Mouse (Mus musculus): ENCODE measurements at regions not wholly inside any gene's neighbourhood (a gene's known extent, or its start where the extent isn't known, plus 50 kb on each side); places are given as distances from the start of the nearest gene placed in this dataset.

DNA sequence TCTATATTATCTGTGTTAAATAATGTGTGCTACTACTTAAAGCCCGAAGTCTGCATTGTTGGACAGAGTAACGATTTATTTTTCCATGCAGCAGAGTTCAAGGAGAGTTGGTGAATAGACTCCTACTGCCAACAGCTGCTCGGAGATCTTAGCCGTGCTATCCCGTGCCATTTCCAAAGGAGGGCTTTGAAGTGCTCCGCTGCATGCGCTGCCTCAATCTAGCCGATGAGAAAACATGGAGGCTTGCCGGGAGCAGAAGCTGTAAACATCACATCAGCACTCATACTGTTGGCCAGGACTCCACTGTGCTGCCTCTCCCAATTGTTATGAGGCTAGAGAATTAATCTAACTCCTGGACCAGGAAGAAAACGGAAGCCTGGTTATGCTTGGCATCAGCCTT lies 174.1 kb upstream of the Hnrnpa3 start:
- ChIA-PET POLR2A (no interaction called here), CTCF (no interaction called here)
- DNase-seq (ENCODE audit: low read depth, low spot score) (no peak), ATAC-seq (no peak)
- TF ChIP-seq CTCF (IDR thresholded peaks at IDR 0.05) = no peak
- H3K27me3 ChIP-seq = peaks cover 4% of the 10 kb centered on the region
- in situ Hi-C loops (cut with MboI; ENCODE audit: low pct_unique_long_range_greater_than_20kb) = no loop called here

DNA sequence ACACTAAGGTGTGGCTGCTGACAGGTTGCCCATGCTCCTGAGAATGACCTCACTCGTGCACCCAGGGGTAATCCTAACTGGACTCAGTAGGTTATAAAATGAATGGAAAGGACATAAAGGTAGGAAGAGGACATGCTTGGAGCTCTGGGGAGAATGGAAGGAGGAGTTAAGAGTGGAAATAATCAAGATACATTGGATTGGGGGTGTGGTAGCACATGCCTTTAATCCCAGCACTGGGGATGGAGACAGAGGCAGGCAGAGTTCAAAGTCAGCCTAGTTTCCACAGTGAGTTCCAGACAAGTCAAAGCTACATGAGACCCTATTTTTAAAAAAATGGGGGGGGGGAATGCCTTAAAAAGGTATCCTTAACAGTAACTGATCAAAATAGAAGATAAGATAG lies 167.9 kb upstream of the Hnrnpa3 start:
- ChIA-PET POLR2A (no interaction called here), CTCF (no interaction called here)
- H3K27me3 ChIP-seq = no peaks in the 10 kb centered on the region
- in situ Hi-C loops (cut with MboI; ENCODE audit: low pct_unique_long_range_greater_than_20kb) = no loop called here
- ATAC-seq = no peak
- no peak for DNase-seq (ENCODE audit: low read depth, low spot score)
- TF ChIP-seq CTCF (IDR thresholded peaks at IDR 0.05) = no peak

DNA sequence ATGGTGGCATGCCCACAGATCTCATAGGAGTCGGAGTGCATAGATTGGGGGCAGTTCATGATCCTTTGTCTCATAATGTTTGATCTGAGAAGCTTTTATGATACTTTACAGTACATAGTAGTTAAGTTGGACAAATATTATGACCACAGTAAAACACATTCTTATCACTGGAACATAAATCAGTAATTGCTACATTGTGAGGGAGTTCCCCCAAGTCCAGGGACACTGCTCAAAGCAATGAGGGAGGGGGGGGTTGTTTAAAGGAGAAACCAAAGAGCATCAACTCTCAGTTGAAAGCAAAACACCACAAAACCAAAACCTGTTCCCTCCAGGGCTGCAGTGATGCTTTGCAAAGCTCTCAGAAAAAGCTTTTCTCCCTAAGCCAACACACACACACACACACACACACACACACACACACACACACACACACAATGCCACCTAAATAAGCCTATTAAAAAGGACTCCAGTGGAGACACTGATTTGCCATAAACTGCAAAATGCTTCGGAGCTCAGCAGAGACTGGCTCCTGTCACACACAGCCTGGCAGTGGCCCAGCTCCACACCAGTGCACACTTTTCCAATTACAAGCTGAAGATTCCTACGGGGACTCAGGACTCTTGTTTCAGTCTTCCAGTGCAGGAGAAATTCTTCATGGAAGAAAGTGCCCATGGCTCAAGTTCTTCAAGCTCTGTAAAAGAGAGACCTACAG lies 167.1 kb upstream of the Hnrnpa3 start:
- no peaks in the 10 kb centered on the region for H3K27me3 ChIP-seq
- in situ Hi-C loops (cut with MboI; ENCODE audit: low pct_unique_long_range_greater_than_20kb) = no loop called here
- ATAC-seq (no peak), DNase-seq (ENCODE audit: low read depth, low spot score) (no peak)
- ChIA-PET CTCF (no interaction called here), POLR2A (no interaction called here)
- no peak for TF ChIP-seq CTCF (IDR thresholded peaks at IDR 0.05)

DNA sequence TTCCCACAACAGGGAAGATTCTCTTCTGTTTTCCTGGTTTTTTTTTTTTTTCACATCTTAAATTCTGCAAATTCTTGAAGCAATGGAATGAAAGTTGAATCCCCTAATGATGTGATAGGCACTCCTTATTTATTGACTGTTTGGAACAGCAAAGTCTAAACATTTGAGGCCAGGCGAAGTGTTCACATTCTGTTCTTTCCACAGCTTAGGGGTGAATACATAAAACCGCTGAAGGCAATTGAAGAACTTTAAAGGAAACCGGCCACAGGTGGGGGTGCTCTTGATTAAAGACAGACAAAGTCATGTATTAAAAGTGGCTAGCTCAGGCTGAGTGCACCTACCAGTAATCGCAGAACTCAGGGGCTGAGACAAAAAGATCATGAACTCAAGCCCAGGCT lies 166.6 kb upstream of the Hnrnpa3 start:
- DNase-seq (ENCODE audit: low read depth, low spot score) (no peak), ATAC-seq (no peak)
- ChIA-PET POLR2A (no interaction called here), CTCF (no interaction called here)
- H3K27me3 ChIP-seq = no peaks in the 10 kb centered on the region
- in situ Hi-C loops (cut with MboI; ENCODE audit: low pct_unique_long_range_greater_than_20kb) = no loop called here
- TF ChIP-seq CTCF (IDR thresholded peaks at IDR 0.05) = no peak

DNA sequence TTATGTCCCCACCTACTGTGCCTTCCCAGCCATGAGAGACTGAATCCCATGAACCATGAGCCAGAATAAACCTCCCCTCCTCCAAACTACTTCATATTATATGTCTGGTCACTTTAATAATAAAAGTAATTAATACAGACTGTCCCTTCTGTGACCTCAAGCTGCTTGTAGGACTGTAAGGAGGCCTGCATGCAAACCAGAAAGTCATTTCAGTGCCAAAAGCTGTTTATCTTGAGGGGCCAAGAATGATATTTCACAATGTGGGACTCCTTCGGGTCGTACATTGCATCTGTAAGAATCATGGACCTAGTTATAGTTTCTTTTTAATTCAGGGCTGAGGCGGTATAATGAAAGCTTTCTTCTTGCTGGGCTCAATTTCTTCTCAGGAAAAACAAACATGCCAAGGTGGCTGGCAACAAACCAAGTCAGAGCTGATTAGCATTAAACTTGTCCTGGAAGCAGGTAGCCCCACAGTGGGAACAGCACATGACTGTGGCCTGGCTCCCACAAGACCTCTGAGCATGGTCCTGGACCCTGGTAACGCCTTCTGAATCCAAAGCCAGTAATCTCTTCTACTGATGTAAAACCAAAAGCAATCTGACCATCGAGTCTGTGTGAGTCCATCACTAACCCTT lies 162.3 kb upstream of the Hnrnpa3 start:
- ChIA-PET CTCF (interaction anchor here (1.4 kb wide), 1 partner anchor 10 kb away, joined by 3 read pairs; no protein-coding TSS in a partner anchor), POLR2A (no interaction called here)
- no peaks in the 10 kb centered on the region for H3K27me3 ChIP-seq
- no peak for DNase-seq (ENCODE audit: low read depth, low spot score)
- in situ Hi-C loops (cut with MboI; ENCODE audit: low pct_unique_long_range_greater_than_20kb) = no loop called here
- TF ChIP-seq CTCF (IDR thresholded peaks at IDR 0.05) = no peak
- no peak for ATAC-seq

DNA sequence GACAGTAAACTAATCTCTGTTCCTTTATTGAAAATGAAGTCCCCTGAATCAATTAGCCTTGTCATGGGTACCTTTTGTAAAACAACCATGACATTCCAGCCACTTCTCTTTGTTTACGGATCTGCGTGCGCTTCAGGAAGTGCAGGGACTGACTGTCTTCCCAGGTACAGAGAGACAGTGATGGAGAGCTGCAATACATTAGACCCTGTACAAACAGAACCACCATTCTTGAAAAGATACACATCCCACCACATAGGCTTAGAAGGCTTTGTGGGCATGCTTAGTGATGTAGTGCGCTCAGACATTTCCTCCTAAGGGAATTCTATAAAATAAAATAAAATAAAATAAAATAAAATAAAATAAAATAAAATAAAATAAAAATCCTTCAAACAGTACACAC lies 148.8 kb upstream of the Hnrnpa3 start:
- no peak for TF ChIP-seq CTCF (IDR thresholded peaks at IDR 0.05)
- DNase-seq (ENCODE audit: low read depth, low spot score) = no peak
- H3K27me3 ChIP-seq = peaks cover 4% of the 10 kb centered on the region
- ChIA-PET POLR2A (no interaction called here), CTCF (no interaction called here)
- no peak for ATAC-seq
- in situ Hi-C loops (cut with MboI; ENCODE audit: low pct_unique_long_range_greater_than_20kb) = no loop called here

DNA sequence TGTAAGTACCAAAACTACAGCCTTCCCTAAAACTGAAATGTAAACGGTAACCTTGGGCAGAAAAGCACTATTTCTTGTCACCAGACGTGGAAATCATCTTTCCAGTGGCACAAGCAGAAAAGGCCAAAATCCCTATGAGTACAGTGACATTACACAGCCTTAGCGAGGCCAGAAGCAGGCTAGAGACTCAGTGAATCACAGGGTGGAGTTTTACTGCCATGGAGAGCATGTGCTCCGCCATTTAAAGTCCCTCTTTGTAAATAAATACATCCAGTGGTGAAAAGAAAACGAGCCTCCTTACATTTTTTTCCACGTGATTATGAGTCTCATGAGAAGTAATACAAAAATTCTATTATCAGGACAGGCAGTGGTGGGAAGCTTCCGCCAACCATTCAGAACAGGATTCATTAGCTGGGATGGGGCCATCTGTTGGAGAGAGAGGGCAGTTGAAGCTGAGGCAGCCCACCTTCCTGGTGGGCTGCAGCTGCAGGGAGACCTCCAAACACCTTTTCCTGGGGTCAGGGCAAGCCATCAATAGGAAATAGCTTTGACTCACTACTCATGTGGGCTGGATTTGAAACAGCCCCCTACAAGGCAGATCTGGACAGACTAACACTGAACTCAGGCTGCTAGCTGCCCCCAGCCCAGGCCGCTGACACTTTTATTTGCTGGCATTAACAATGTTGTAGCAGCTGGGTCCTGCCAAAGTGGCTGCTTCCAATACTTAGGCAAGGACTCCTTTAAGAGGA lies 146.5 kb upstream of the Hnrnpa3 start:
- no peak for TF ChIP-seq CTCF (IDR thresholded peaks at IDR 0.05)
- no peak for DNase-seq (ENCODE audit: low read depth, low spot score)
- POLR2A ChIA-PET = no interaction called here
- ATAC-seq = no peak
- CTCF ChIA-PET = no interaction called here
- peaks cover 10% of the 10 kb centered on the region for H3K27me3 ChIP-seq
- in situ Hi-C loops (cut with MboI; ENCODE audit: low pct_unique_long_range_greater_than_20kb) = no loop called here

DNA sequence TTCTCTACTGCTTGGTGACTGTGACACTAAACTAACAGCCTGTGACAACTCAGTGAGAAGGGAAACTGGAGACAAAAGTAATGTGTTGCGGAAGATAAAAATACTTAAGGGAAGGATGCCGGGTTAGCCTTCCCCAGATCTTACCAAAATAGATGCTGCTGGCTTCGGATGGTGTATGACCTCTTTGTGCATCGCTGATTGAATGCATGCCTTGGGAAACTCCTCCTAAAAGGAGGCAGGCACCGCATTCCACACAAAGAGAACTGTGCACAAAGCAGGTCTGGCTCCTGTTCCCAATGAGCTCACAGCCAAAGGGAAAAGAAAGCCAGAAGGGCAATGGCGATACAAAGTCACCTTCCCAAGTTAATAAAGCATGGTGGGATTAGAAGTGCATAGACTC lies 144.9 kb upstream of the Hnrnpa3 start:
- TF ChIP-seq CTCF (IDR thresholded peaks at IDR 0.05) = no peak
- H3K27me3 ChIP-seq = peaks cover 14% of the 10 kb centered on the region
- in situ Hi-C loops (cut with MboI; ENCODE audit: low pct_unique_long_range_greater_than_20kb) = no loop called here
- ChIA-PET POLR2A (no interaction called here), CTCF (no interaction called here)
- DNase-seq (ENCODE audit: low read depth, low spot score) (no peak), ATAC-seq (no peak)

DNA sequence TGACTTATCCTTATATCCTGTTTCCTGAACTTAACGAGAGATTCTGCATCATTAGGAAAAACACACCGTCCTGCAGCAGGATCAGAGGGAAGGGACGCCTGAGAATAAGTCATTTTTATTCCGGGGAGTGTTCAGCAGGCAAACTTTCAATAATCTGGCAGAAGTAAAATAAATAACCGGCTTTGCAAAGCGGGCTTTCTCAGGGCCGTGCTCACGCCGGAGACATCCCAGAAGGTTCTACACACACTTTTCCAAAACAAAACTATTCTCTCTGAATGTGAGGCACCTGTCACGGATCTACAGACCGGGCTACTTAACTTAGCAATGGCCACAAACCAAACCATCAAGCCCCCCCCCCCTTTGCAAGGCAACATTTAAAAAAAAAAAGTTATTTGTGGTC lies 142.8 kb upstream of the Hnrnpa3 start:
- CTCF ChIA-PET = no interaction called here
- in situ Hi-C loops (cut with MboI; ENCODE audit: low pct_unique_long_range_greater_than_20kb) = no loop called here
- DNase-seq (ENCODE audit: low read depth, low spot score) = no peak
- ATAC-seq = no peak
- peaks cover 21% of the 10 kb centered on the region for H3K27me3 ChIP-seq
- POLR2A ChIA-PET = interaction anchor here (1.0 kb wide), 1 partner anchor 200 kb away, joined by 3 read pairs; no protein-coding TSS in a partner anchor
- TF ChIP-seq CTCF (IDR thresholded peaks at IDR 0.05) = no peak

DNA sequence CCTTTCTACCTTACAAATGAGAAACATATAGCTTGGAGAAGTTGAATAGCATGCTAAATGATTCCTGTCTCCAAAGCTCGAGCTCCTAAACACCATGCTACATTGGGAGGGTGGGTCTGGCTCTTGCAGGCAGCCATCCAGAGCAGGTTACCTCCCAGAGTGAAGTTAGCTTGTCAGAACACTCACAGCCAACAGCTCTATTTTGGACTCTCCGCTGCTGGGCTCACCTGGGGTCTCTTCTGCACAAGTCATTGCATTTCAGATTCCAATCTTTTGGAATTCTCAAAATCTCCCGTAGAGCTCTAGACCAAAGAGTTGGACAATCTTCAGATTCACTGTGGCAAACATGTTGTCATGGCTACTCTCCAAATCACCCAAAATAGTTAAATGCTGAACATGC lies 142.0 kb upstream of the Hnrnpa3 start:
- TF ChIP-seq CTCF (IDR thresholded peaks at IDR 0.05) = no peak
- ChIA-PET POLR2A (interaction anchor here (1.0 kb wide), 1 partner anchor 200 kb away, joined by 3 read pairs; no protein-coding TSS in a partner anchor), CTCF (no interaction called here)
- H3K27me3 ChIP-seq = peaks cover 26% of the 10 kb centered on the region
- ATAC-seq = no peak
- no peak for DNase-seq (ENCODE audit: low read depth, low spot score)
- in situ Hi-C loops (cut with MboI; ENCODE audit: low pct_unique_long_range_greater_than_20kb) = no loop called here

DNA sequence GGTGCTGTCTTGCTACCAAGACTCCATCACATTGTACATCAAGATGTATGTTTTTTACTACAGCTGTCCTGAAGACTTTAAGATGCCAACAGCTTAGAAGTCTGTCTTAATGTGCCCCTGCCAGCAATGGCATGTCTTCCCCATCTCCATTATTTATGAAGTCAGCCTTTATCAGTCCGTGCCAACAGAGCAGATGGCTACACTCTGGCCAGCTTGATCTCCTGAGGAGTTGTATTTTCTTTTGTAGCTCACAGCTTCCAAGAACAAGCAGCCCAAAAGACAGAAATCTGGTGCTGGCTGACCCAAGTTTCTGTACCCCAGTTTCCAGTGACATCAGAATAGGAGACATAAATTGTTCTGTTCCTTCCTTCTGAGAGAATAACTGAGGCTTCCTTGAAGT lies 140.5 kb upstream of the Hnrnpa3 start:
- ChIA-PET CTCF (no interaction called here), POLR2A (no interaction called here)
- TF ChIP-seq CTCF (IDR thresholded peaks at IDR 0.05) = no peak
- ATAC-seq = no peak
- H3K27me3 ChIP-seq = peaks cover 26% of the 10 kb centered on the region
- DNase-seq (ENCODE audit: low read depth, low spot score) = no peak
- in situ Hi-C loops (cut with MboI; ENCODE audit: low pct_unique_long_range_greater_than_20kb) = no loop called here
